Mouse (Mus musculus) E14TG2a.4 (cell line): ENCODE measurements at regions not wholly inside any gene's neighbourhood (a gene's known extent, or its start where the extent isn't known, plus 50 kb on each side); places are given as distances from the start of the nearest gene placed in this dataset.

Experiments used
- CTCF ChIP-seq: conservative IDR thresholded peaks from 2 replicates; pipeline ENCODE4 v1.5.1; 2014; ENCODE audit warnings: low read length
- NANOG ChIP-seq: IDR thresholded peaks from 2 replicates; pipeline ENCODE4 v1.6.1; 2014; ENCODE audit warnings: borderline replicate concordance, low read length, mixed read lengths

DNA sequence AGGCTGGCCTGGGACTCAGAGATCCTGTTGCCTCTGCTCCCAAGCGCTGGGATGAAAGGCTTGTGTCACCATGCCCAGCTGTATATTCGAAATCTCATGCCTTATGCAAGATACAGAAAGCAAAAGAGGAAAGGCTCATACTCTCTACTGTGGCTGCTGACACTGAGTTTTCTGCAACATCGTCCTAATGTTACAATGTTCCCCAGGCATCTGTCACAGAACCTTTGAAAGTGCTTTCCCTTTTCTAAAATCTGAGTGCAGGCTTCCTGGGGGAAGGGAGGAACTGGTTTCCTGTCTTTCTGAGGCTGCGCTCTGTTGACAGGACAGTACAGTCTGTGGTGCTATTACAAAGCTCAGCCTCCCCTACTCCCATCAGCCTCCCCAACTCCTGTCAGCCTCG lies 72.6 kb upstream of the Foxn2 start:
- TF ChIP-seq NANOG (no peak), CTCF (no peak)
